Mouse (Mus musculus) limb, embryonic 13.5 days (tissue): ENCODE results near the gene Bub1b. TPM values are rescaled to one million over a fixed set of nuclear protein-coding genes. Genes with fewer than 3 reads are reported as not detected.

Source experiments
- polyA plus RNA-seq: library from polyadenylated mRNA; unstranded; fragments of >200 nt; fragmentation: Nextera tagmentation; extraction: Ambion mirVana; gene quantifications from 2 replicates; pipeline ENCODE4 v1.2.1, GENCODE M21; 2015

Bub1b gene
- polyA plus RNA-seq, 1 experiment from 2014 or later, result 89.9 TPM

Other genes with a start within 250 kb of the Bub1b start
- 0.34 and 0.38 TPM in 2 replicates for gene Gpr176, start 224.8 kb upstream of the Bub1b start, polyA plus RNA-seq
- gene Eif2ak4, start 209.6 kb upstream of the Bub1b start, polyA plus RNA-seq, result 11.3 and 11.8 TPM in 2 replicates
- 244 and 249 TPM in 2 replicates for gene Srp14, start 118.5 kb upstream of the Bub1b start, polyA plus RNA-seq
- 6.8 and 7.3 TPM in 2 replicates for gene Bmf, start 48.5 kb upstream of the Bub1b start, polyA plus RNA-seq
- 1.8 and 3.3 TPM in 2 replicates for gene Pak6, start 65.1 kb downstream of the Bub1b start, polyA plus RNA-seq
- gene Ankrd63, start 105.8 kb downstream of the Bub1b start, polyA plus RNA-seq, result 0.05 TPM in 1 of 2 replicates, not detected in the other
- gene Plcb2, start 130.2 kb downstream of the Bub1b start, polyA plus RNA-seq, result 0.28 and 0.46 TPM in 2 replicates
- 19.4 and 21.1 TPM in 2 replicates for gene Inafm2, start 147.5 kb downstream of the Bub1b start, polyA plus RNA-seq
- gene Ccdc9b, start 164.4 kb downstream of the Bub1b start, polyA plus RNA-seq, result 0.78 and 0.85 TPM in 2 replicates
- gene Phgr1, start 174.6 kb downstream of the Bub1b start, polyA plus RNA-seq, result not detected in 2 replicates
- 0.13 and 0.22 TPM in 2 replicates for gene Disp2, start 181.5 kb downstream of the Bub1b start, polyA plus RNA-seq
- 106 and 107 TPM in 2 replicates for gene Knstrn, start 215.8 kb downstream of the Bub1b start, polyA plus RNA-seq